19 mouse cellular contexts compared by ENCODE assay signal in the genomic region with DNA sequence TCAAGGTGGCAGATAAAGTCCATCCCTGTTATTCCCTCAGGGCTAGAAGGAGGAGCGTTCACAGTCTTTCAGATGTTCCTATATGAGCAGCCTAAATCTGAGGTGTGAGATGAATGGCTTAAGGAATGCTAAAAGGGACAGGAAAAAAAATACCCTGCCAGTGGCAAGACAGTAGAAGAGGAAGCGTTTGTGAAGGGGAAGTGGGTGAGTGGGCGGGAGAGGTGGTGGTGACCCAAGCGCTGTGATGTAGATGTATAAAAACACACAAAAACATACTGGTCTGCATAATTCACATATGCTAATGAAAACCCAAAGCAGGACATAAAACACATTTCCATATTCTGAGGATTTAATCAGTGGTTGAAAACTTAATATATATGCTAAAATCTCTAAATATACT.
DNase-seq lines count a peak whose midpoint lies in the region; ATAC-seq lines count a peak whose summit lies in the region.
"Had no signal": no experiment of that assay in that cellular context is flagged by ENCODE, and none has a peak within 500 bp of the region (broad histone marks: within the 10 kb centered on the region; RNA-seq: fewer than 3 reads in every experiment).

No protein-coding gene starts in this region.

- ATAC-seq in common myeloid progenitor, adult 5-6 weeks (replicated peaks; ENCODE audit: low read depth, poor library complexity, severe bottlenecking), result peak; percentile 91
- ATAC-seq in megakaryocyte progenitor cell, adult 5-6 weeks (replicated peaks; ENCODE audit: poor library complexity), result peak; percentile 85
- ATAC-seq in hindbrain, embryonic 14.5 days (ENCODE audit: low FRiP score), result no peak
- ATAC-seq: intestine, postnatal 0 days; midbrain, embryonic 16.5 days had no signal

- no peak overlapping the region for H3K4me2 ChIP-seq in hindbrain, embryonic 14.5 days (replicated peaks)
- H3K4me2 ChIP-seq: embryonic facial prominence, embryonic 12.5 days; limb, embryonic 15.5 days; lung, embryonic 15.5 days; neural tube, embryonic 15.5 days had no signal

- 78% methylated on average over 4 of the region's 4 CpGs for WGBS in hindbrain, embryonic 14.5 days

- no peaks in the 10 kb centered on the region for H3K36me3 ChIP-seq in hindbrain, embryonic 14.5 days (replicated peaks; ENCODE audit: control insufficient read depth, insufficient read depth)
- H3K36me3 ChIP-seq: embryonic facial prominence, embryonic 12.5 days; heart, embryonic 10.5 days; limb, embryonic 15.5 days; lung, embryonic 15.5 days; neural tube, embryonic 15.5 days had no signal

- no peak overlapping the region for H3K4me3 ChIP-seq in hindbrain, embryonic 14.5 days (replicated peaks; ENCODE audit: low read length)
- H3K4me3 ChIP-seq: embryonic facial prominence, embryonic 12.5 days; heart, embryonic 10.5 days; limb, embryonic 15.5 days; lung, embryonic 15.5 days; neural tube, embryonic 15.5 days had no signal

- no peaks in the 10 kb centered on the region for H3K9me3 ChIP-seq in hindbrain, embryonic 14.5 days (ENCODE audit: control insufficient read depth, low read length)
- H3K9me3 ChIP-seq: embryonic facial prominence, embryonic 12.5 days; heart, embryonic 10.5 days; limb, embryonic 15.5 days; lung, embryonic 15.5 days; neural tube, embryonic 15.5 days had no signal

- DNase-seq in lung, adult 18-20 months, result peak; percentile 20 to 23
- no peak for DNase-seq in lung, postnatal 10 days
- DNase-seq in CD4-positive, CD25-positive, alpha-beta regulatory T cell, adult 2 months (ENCODE audit: low read depth, low spot score), result peak; percentile 39
- no peak for DNase-seq in hindbrain, embryonic 14.5 days (ENCODE audit: low spot score)
- DNase-seq in kidney, adult 8-10 months, result no peak
- DNase-seq: adrenal gland, adult 8-10 months; cerebellum, adult 9-11 months; heart, postnatal 4 days; kidney, postnatal 4 days; thymus, adult 18-20 months had no signal

- H3K27me3 ChIP-seq in hindbrain, embryonic 14.5 days (ENCODE audit: control insufficient read depth, insufficient read depth, low read length), result no peaks in the 10 kb centered on the region
- H3K27me3 ChIP-seq: embryonic facial prominence, embryonic 12.5 days; limb, embryonic 15.5 days; lung, embryonic 15.5 days; neural tube, embryonic 15.5 days had no signal

- no peak overlapping the region for H3K9ac ChIP-seq in hindbrain, embryonic 14.5 days
- H3K9ac ChIP-seq: embryonic facial prominence, embryonic 12.5 days; limb, embryonic 15.5 days; lung, embryonic 15.5 days; neural tube, embryonic 15.5 days had no signal

- H3K4me1 ChIP-seq in hindbrain, embryonic 14.5 days (replicated peaks; ENCODE audit: control insufficient read depth, insufficient read depth, low read length), result no peaks in the 10 kb centered on the region
- H3K4me1 ChIP-seq: embryonic facial prominence, embryonic 12.5 days; heart, embryonic 10.5 days; limb, embryonic 15.5 days; lung, embryonic 15.5 days; neural tube, embryonic 15.5 days had no signal

- no peak overlapping the region for H3K27ac ChIP-seq in hindbrain, embryonic 14.5 days
- H3K27ac ChIP-seq: embryonic facial prominence, embryonic 12.5 days; heart, embryonic 10.5 days; limb, embryonic 15.5 days; lung, embryonic 15.5 days; neural tube, embryonic 15.5 days had no signal

Comparison
In these comparisons a context has a peak if more than half of its experiments do, and no peak if none do; other contexts are left out.
1. DNase-seq: peak in lung, adult 18-20 months (2 of 2) and CD4-positive, CD25-positive, alpha-beta regulatory T cell, adult 2 months (single experiment); none in lung, postnatal 10 days (single experiment), hindbrain, embryonic 14.5 days (single experiment) and kidney, adult 8-10 months (0 of 2).